Mouse (Mus musculus) CH12.LX (cell line): ENCODE results near the gene Taar8c. TPM values are rescaled to one million over a fixed set of nuclear protein-coding genes. Genes with fewer than 3 reads are reported as not detected.
A peak's percentile ranks its signal among the peaks of the same experiment; 100 is the strongest.
"Not testable (repeated sequence)": the region's sequence is repeated elsewhere in the genome, so short reads cannot be mapped to it uniquely, and the experiment has no call there.

Experiments
- DNase-seq: peaks from one replicate; pipeline ENCODE4 v3.0.0-alpha.2; 2013; ENCODE audit errors: extremely low read depth
- H3K27ac ChIP-seq: 2 replicates; pipeline ENCODE4 v1.5.1; 2012; ENCODE audit warnings: low read depth, mild to moderate bottlenecking, control low read depth, moderate library complexity; ENCODE audit not compliant: insufficient read depth
- H3K27me3 ChIP-seq: replicated peaks from 2 replicates; pipeline ENCODE3; 2012; ENCODE audit warnings: inconsistent platforms
- H3K36me3 ChIP-seq, 2 experiments: replicated peaks in 1 of 2; 2 replicates each; pipeline versions ENCODE3 to v1.6.1; 2012; ENCODE audit warnings: inconsistent platforms in 1 of 2, low read length in 1 of 2, mild to moderate bottlenecking in 1 of 2, mixed read lengths in 1 of 2, moderate library complexity in 1 of 2; ENCODE audit not compliant: control insufficient read depth in 1 of 2, insufficient read depth in 1 of 2
- H3K4me1 ChIP-seq, 2 experiments: 2 replicates each; pipeline ENCODE4 v1.6.1; 2012; ENCODE audit warnings: inconsistent platforms in 1 of 2, moderate library complexity in 1 of 2; ENCODE audit not compliant: insufficient read depth in 2 of 2, control insufficient read depth in 1 of 2
- H3K4me2 ChIP-seq: 2 replicates; pipeline ENCODE4 v1.6.1; 2012; ENCODE audit warnings: low read depth, mild to moderate bottlenecking, control low read depth; ENCODE audit not compliant: poor library complexity, insufficient read depth, severe bottlenecking
- H3K4me3 ChIP-seq, 3 experiments: fragments of 150-350 bp in 1 of 3; sonication (generic) in 1 of 3; replicated peaks in 1 of 3; 2 replicates each; pipeline versions ENCODE3 to v1.5.1; 2011 to 2012; ENCODE audit warnings: low read depth in 2 of 3, low read length in 2 of 3, mild to moderate bottlenecking in 2 of 3, moderate library complexity in 2 of 3, control low read depth in 1 of 3, improper control_type of control experiment in 1 of 3, inconsistent platforms in 1 of 3, mixed read lengths in 1 of 3; ENCODE audit not compliant: poor library complexity in 1 of 3
- H3K79me2 ChIP-seq: replicated peaks from 2 replicates; pipeline ENCODE4 v1.6.1; 2012; ENCODE audit warnings: mild to moderate bottlenecking, moderate library complexity; ENCODE audit not compliant: control insufficient read depth, poor library complexity, insufficient read depth, severe bottlenecking; ENCODE audit errors: extremely low read depth
- H3K9ac ChIP-seq: 2 replicates; pipeline ENCODE4 v1.6.1; 2012; ENCODE audit warnings: low read depth, mild to moderate bottlenecking, control low read depth, moderate library complexity; ENCODE audit not compliant: insufficient read depth
- H3K9me3 ChIP-seq: replicated peaks from 2 replicates; pipeline ENCODE3; 2012; ENCODE audit warnings: low read length, inconsistent platforms, mixed read lengths
- CHD1 ChIP-seq: IDR thresholded peaks from 2 replicates; pipeline ENCODE4 v1.6.1; 2012; ENCODE audit warnings: low read depth, low read length, improper control_type of control experiment, inconsistent platforms
- CHD2 ChIP-seq: IDR thresholded peaks from 2 replicates; pipeline ENCODE4 v1.6.1; 2011; ENCODE audit warnings: low read length, improper control_type of control experiment
- CTCF ChIP-seq, 2 experiments: IDR thresholded peaks in 1 of 2; conservative IDR thresholded peaks in 1 of 2; 2 replicates each; pipeline ENCODE4 v1.5.1; 2011 to 2012; ENCODE audit warnings: low read depth in 2 of 2, low read length in 2 of 2, improper control_type of control experiment in 1 of 2, inconsistent platforms in 1 of 2, mild to moderate bottlenecking in 1 of 2, moderate library complexity in 1 of 2
- ELF1 ChIP-seq: IDR thresholded peaks from 2 replicates; pipeline ENCODE4 v1.6.1; 2014; ENCODE audit warnings: low read depth, mild to moderate bottlenecking, inconsistent platforms, low read length, improper control_type of control experiment
- ETS1 ChIP-seq: conservative IDR thresholded peaks from 2 replicates; pipeline ENCODE4 v1.6.1; 2012; ENCODE audit warnings: low read depth, mild to moderate bottlenecking, inconsistent platforms, low read length, improper control_type of control experiment, moderate library complexity
- GABPA ChIP-seq: IDR thresholded peaks from 2 replicates; pipeline ENCODE4 v1.6.1; 2012; ENCODE audit warnings: low read depth, low read length, improper control_type of control experiment, inconsistent platforms; ENCODE audit not compliant: insufficient replicate concordance
- IRF4 ChIP-seq: IDR thresholded peaks from 2 replicates; pipeline ENCODE4 v1.6.1; 2014; ENCODE audit warnings: low read depth, mild to moderate bottlenecking, inconsistent platforms, low read length, improper control_type of control experiment
- JUN ChIP-seq: IDR thresholded peaks from 2 replicates; pipeline ENCODE4 v1.6.1; 2011; ENCODE audit warnings: low read depth, mild to moderate bottlenecking, low read length, improper control_type of control experiment, moderate library complexity; ENCODE audit not compliant: insufficient read depth
- KAT2A ChIP-seq: IDR thresholded peaks from 2 replicates; pipeline ENCODE4 v1.6.1; 2012; ENCODE audit warnings: low read length, improper control_type of control experiment, inconsistent platforms; ENCODE audit not compliant: insufficient replicate concordance
- MAX ChIP-seq: IDR thresholded peaks from 2 replicates; pipeline ENCODE4 v1.6.1; 2011; ENCODE audit warnings: low read length, improper control_type of control experiment
- MAZ ChIP-seq: IDR thresholded peaks from 2 replicates; pipeline ENCODE4 v1.6.1; 2012; ENCODE audit warnings: low read depth, mild to moderate bottlenecking, inconsistent platforms, low read length, improper control_type of control experiment, moderate library complexity
- MEF2A ChIP-seq: IDR thresholded peaks from 2 replicates; pipeline ENCODE4 v1.6.1; 2014; ENCODE audit warnings: low read depth, mild to moderate bottlenecking, inconsistent platforms, low read length, improper control_type of control experiment, borderline replicate concordance
- MXI1 ChIP-seq: IDR thresholded peaks from 2 replicates; pipeline ENCODE4 v1.6.1; 2011; ENCODE audit warnings: mild to moderate bottlenecking, low read depth, low read length, improper control_type of control experiment
- MYC ChIP-seq: IDR thresholded peaks from 2 replicates; pipeline ENCODE4 v1.6.1; 2011; ENCODE audit warnings: low read depth, mild to moderate bottlenecking, improper control_type of control experiment, low read length
- NELFE ChIP-seq: IDR thresholded peaks from 2 replicates; pipeline ENCODE4 v1.6.1; 2011; ENCODE audit warnings: low read depth, low read length, improper control_type of control experiment
- NRF1 ChIP-seq: IDR thresholded peaks from 2 replicates; pipeline ENCODE4 v1.6.1; 2014; ENCODE audit warnings: low read depth, mild to moderate bottlenecking, inconsistent platforms, low read length, improper control_type of control experiment, moderate library complexity
- PAX5 ChIP-seq: IDR thresholded peaks from 2 replicates; pipeline ENCODE4 v1.6.1; 2012; ENCODE audit warnings: low read length, inconsistent platforms, mixed read lengths
- POLR2A ChIP-seq: IDR thresholded peaks from 2 replicates; pipeline ENCODE4 v1.6.1; 2011; ENCODE audit warnings: low read depth, mild to moderate bottlenecking, improper control_type of control experiment, low read length
- POLR2AphosphoS2 ChIP-seq: IDR thresholded peaks from 2 replicates; pipeline ENCODE4 v1.6.1; 2011; ENCODE audit warnings: low read depth, low read length, improper control_type of control experiment
- RAD21 ChIP-seq: IDR thresholded peaks from 2 replicates; pipeline ENCODE4 v1.6.1; 2011; ENCODE audit warnings: low read depth, mild to moderate bottlenecking, low read length, improper control_type of control experiment, moderate library complexity
- SIN3A ChIP-seq: IDR thresholded peaks from 2 replicates; pipeline ENCODE4 v1.6.1; 2012; ENCODE audit warnings: low read length, improper control_type of control experiment, inconsistent platforms
- SMC3 ChIP-seq: IDR thresholded peaks from 2 replicates; pipeline ENCODE4 v1.6.1; 2011; ENCODE audit warnings: low read depth, low read length, improper control_type of control experiment
- TBP ChIP-seq: conservative IDR thresholded peaks from 2 replicates; pipeline ENCODE4 v1.6.1; 2011; ENCODE audit warnings: low read depth, low read length, improper control_type of control experiment
- UBTF ChIP-seq: IDR thresholded peaks from 2 replicates; pipeline ENCODE4 v1.6.1; 2012; ENCODE audit warnings: low read depth, mild to moderate bottlenecking, inconsistent platforms, low read length, improper control_type of control experiment, moderate library complexity
- USF2 ChIP-seq: conservative IDR thresholded peaks from 2 replicates; pipeline ENCODE4 v1.6.1; 2011; ENCODE audit warnings: low read depth, low read length, improper control_type of control experiment
- ZC3H11A ChIP-seq: IDR thresholded peaks from 2 replicates; pipeline ENCODE4 v1.6.1; 2012; ENCODE audit warnings: low read depth, mild to moderate bottlenecking, inconsistent platforms, low read length, improper control_type of control experiment
- ZMIZ1 ChIP-seq: IDR thresholded peaks from 2 replicates; pipeline ENCODE4 v1.6.1; 2012; ENCODE audit warnings: low read depth, mild to moderate bottlenecking, inconsistent platforms, low read length, improper control_type of control experiment
- ZNF384 ChIP-seq: IDR thresholded peaks from 2 replicates; pipeline ENCODE4 v1.6.1; 2012; ENCODE audit warnings: low read depth, low read length, improper control_type of control experiment, inconsistent platforms
- dilution Hi-C: fragments of 300-500 bp; cut with MboI; formaldehyde crosslinking; loops from 2 replicates; pipeline ENCODE4 v1.14.3; 2020; ENCODE audit warnings: low sequenced_read_pairs; ENCODE audit not compliant: extremely low pct_unique_long_range_greater_than_20kb, extremely low pct_ligation_motif_present
- in situ Hi-C: fragments of 300-500 bp; cut with MboI; formaldehyde crosslinking; loops from 3 replicates; pipeline ENCODE4 v1.14.3; 2019; ENCODE audit warnings: low sequenced_read_pairs, low pct_ligation_motif_present, low pct_unique_long_range_greater_than_20kb, mixed read lengths
- polyA plus RNA-seq: library from polyadenylated mRNA; unstranded; fragments of >175 nt; gene quantifications from 2 replicates; pipeline ENCODE4 v1.2.1, GENCODE M21; 2012; ENCODE audit warnings: low read depth; ENCODE audit not compliant: insufficient read length
- total RNA-seq, 2 experiments: library from RNA; depleted of rRNA; stranded (reverse); fragments of 300-350 nt in 1 of 2; fragments of >200 nt in 1 of 2; gene quantifications; 2 replicates each; pipeline ENCODE4 v1.2.3; 2012 to 2014

Gene Taar8c
- total RNA-seq (2012; rRNA removed): not detected in 2 replicates
- total RNA-seq (2014; rRNA removed): not detected in 2 replicates
- not detected in 2 replicates for polyA plus RNA-seq

DNA sequence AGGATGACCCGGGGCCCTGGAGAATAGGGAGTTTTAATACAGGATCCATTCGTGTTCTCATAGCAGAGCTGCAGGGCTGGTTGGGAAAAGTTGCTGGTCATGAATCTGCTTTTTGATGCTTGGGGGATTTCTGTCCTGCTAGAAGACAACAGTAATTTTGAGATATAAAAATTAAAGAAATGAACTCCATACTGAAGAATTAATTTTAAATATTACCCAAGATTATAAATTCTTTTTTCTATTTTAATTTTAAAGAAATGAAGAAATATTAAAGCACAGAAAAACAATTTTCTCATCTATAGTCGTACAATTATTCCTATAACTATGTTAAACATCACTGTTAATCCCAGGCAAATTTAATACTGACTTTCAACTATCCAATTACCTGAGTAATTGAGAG is at the start of gene Taar8c:
TSS of gene Taar8c (minus strand) at position 101 of the 400 bp plus-strand sequence.
- H3K4me3 ChIP-seq, H3K36me3 ChIP-seq, H3K27ac ChIP-seq, H3K27me3 ChIP-seq, H3K9me3 ChIP-seq, H3K4me1 ChIP-seq, dilution Hi-C loops, in situ Hi-C loops, H3K79me2 ChIP-seq, DNase-seq, H3K9ac ChIP-seq, H3K4me2 ChIP-seq: not testable (repeated sequence)

DNA sequence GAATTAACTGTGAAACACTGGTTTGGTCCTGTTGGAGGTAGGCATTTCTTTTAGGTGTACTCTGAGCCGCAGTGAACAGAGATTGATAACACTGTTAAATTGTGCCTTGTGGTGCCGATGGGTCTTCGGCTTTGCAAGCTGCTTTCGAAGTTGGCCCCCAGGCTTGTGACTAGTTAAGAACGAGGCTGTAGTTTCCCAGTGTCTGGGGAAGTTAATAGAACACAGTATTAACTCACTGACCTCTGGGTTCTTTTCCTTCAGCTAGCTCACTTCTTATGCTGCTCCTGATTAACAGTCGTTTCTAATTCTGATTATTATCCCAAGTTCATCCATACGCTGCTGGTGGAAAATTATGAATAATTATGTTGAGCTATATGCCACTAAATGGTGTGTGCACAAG is 48.4 kb upstream of the Taar8c start:
- no peak for DNase-seq
- in situ Hi-C loops (no loop called here), dilution Hi-C loops (no loop called here)
- H3K27ac ChIP-seq: no peak overlapping the region
- peaks cover 45% of the 10 kb centered on the region for H3K79me2 ChIP-seq
- peaks cover 3 to 35% of the 10 kb centered on the region in 2 experiments; a peak in 3 of 4 replicates for H3K4me1 ChIP-seq
- no peak for TF ChIP-seq GABPA
- peak; percentile 48 for TF ChIP-seq SIN3A
- peak; percentile 59; the same call in 1 of the 2 replicates for TF ChIP-seq CHD1
- TF ChIP-seq IRF4: no peak
- 0 out of 2 replicates have a peak, but pooled peaks have one; percentile 10 for TF ChIP-seq NRF1
- no peak for TF ChIP-seq TBP
- no peak for TF ChIP-seq KAT2A
- TF ChIP-seq ZNF384: no peak
- TF ChIP-seq SMC3: no peak
- 0 out of 2 replicates have a peak, but pooled peaks have one; percentile 41 for TF ChIP-seq UBTF
- no peak for TF ChIP-seq PAX5
- no peak for TF ChIP-seq NELFE
- no peak for TF ChIP-seq POLR2AphosphoS2
- TF ChIP-seq JUN: no peak
- no peak for TF ChIP-seq MAX
- TF ChIP-seq RAD21: no peak
- TF ChIP-seq CTCF (conservative IDR thresholded peaks at IDR 0.05 in 1 of 2, IDR thresholded peaks at IDR 0.05 in 1 of 2; ENCODE audit: low read depth in 2 of 2, low read length in 2 of 2): no peak
- TF ChIP-seq MAZ: no peak
- TF ChIP-seq MEF2A: no peak
- no peak for TF ChIP-seq ELF1
- TF ChIP-seq ZMIZ1: no peak
- TF ChIP-seq MYC: 0 out of 2 replicates have a peak, but pooled peaks have one; percentile 30
- no peak for TF ChIP-seq POLR2A
- TF ChIP-seq USF2: no peak
- TF ChIP-seq ETS1: no peak
- peak; percentile 18; the same call in 1 of the 2 replicates for TF ChIP-seq MXI1
- no peak for TF ChIP-seq ZC3H11A
- no peak for TF ChIP-seq CHD2
- H3K36me3 ChIP-seq: peaks cover under 1 to 26% of the 10 kb centered on the region in 2 experiments
- H3K4me3 ChIP-seq: peak overlapping the region; percentile 70 to 84 (median 83)
- no peaks in the 10 kb centered on the region for H3K27me3 ChIP-seq
- peak overlapping the region; percentile 65 for H3K4me2 ChIP-seq
- peak overlapping the region; percentile 87 for H3K9ac ChIP-seq
- peaks cover 2% of the 10 kb centered on the region for H3K9me3 ChIP-seq
